Mouse (Mus musculus) heart, embryonic 16.5 days (tissue): ENCODE measurements around the gene Ccser1. TPM values are rescaled to one million over a fixed set of nuclear protein-coding genes. Genes with fewer than 3 reads are reported as not detected.

Source experiments
- ATAC-seq: fragments of 200-750 bp; cut with Nextera tagmentation; replicated peaks from 2 replicates; pipeline ENCODE4 v1.8.0; 2017; ENCODE audit warnings: moderate number of reproducible peaks; ENCODE audit not compliant: insufficient read depth, low FRiP score; ENCODE audit errors: extremely low read depth
- H3K27ac ChIP-seq: fragments of 300-500 bp; sonication (generic); 2 replicates; pipeline ENCODE4 v1.5.1; 2014; ENCODE audit warnings: mild to moderate bottlenecking, low read length, control low read depth, moderate library complexity
- H3K27me3 ChIP-seq: fragments of 300-500 bp; sonication (generic); 2 replicates; pipeline ENCODE4 v1.6.1; 2014; ENCODE audit warnings: low read length, mixed read lengths; ENCODE audit not compliant: control insufficient read depth, insufficient read depth
- H3K36me3 ChIP-seq: fragments of 300-500 bp; sonication (generic); 2 replicates; pipeline ENCODE4 v1.6.1; 2014; ENCODE audit not compliant: control insufficient read depth, insufficient read depth
- H3K4me1 ChIP-seq: fragments of 300-500 bp; sonication (generic); 2 replicates; pipeline ENCODE4 v1.6.1; 2014; ENCODE audit warnings: low read length, mixed read lengths; ENCODE audit not compliant: control insufficient read depth, insufficient read depth
- H3K4me2 ChIP-seq: fragments of 300-500 bp; sonication (generic); 2 replicates; pipeline ENCODE4 v1.6.1; 2014; ENCODE audit warnings: low read depth, mild to moderate bottlenecking, control low read depth, low read length
- H3K4me3 ChIP-seq: fragments of 300-500 bp; sonication (generic); 2 replicates; pipeline ENCODE4 v1.5.1; 2014; ENCODE audit warnings: mild to moderate bottlenecking, control low read depth, low read length
- H3K9ac ChIP-seq: fragments of 300-500 bp; sonication (generic); 2 replicates; pipeline ENCODE4 v1.6.1; 2014; ENCODE audit warnings: low read length, control low read depth
- H3K9me3 ChIP-seq: fragments of 300-500 bp; sonication (generic); replicated peaks from 2 replicates; pipeline ENCODE4 v1.6.1; 2016; ENCODE audit warnings: low read length; ENCODE audit not compliant: control insufficient read depth
- WGBS: fragments of 180-500 bp; shearing (Covaris S2); extraction: QIAGEN DNeasy Blood & Tissue Kit; methylation state at CpG from one replicate; pipeline ENCODE4 v1.1.7; 2014; 5-methylcytosine and 5-hydroxymethylcytosine counted together
- polyA plus RNA-seq: library from polyadenylated mRNA; unstranded; fragments of >200 nt; fragmentation: Nextera tagmentation; extraction: Ambion mirVana; gene quantifications from 2 replicates; pipeline ENCODE4 v1.2.1, GENCODE M21; 2015

The Ccser1 gene
- polyA plus RNA-seq, 1 experiment from 2014 or later: 1.8 TPM

DNA sequence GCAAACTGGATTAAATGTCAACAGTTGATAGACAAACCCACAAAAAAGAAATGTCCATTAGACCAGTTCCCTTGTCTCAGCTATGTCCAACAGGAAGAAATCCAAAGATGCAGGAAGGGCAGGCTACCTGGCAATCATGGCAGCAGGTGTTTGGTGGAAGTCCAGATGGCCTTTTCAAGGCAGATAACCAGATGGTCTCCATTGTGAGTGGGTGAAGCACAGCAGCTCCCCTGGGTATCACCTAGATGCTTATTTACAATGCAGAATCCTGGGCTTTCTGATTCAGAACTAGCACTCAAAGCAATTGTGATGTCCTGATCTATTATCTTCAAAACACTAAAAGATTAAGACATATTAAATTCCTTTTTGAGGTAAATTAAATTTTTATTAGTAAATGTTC is 980.2 kb downstream of the Ccser1 start:
- Histone ChIP-seq H3K4me3 (no peak overlapping the region), H3K4me1 (no peaks in the 10 kb centered on the region), H3K27ac (no peak overlapping the region), H3K27me3 (no peaks in the 10 kb centered on the region), H3K4me2 (no peak overlapping the region), H3K36me3 (no peaks in the 10 kb centered on the region), H3K9me3 (no peaks in the 10 kb centered on the region), H3K9ac (no peak overlapping the region)
- no peak for ATAC-seq

DNA sequence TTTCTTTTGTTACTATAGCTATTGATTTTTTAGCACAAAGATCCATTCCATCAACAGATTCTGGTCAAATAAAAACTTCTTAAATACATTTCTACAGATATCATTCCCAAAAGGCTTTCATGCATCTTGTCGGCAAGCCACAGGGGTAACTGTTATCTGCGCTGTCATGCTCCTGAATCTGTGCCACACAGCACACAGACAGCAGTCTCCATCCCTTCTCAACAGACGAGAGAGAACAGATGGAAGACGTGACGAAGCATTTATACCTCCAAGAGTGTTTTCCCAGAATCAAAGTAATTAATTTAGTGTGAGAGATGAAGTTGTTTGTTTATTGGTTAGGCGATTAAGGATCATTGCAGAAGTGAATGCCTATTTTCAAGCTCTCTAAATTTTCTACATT is 982.5 kb downstream of the Ccser1 start:
- 51% methylated on average over 6 of the region's 6 CpGs for WGBS

DNA sequence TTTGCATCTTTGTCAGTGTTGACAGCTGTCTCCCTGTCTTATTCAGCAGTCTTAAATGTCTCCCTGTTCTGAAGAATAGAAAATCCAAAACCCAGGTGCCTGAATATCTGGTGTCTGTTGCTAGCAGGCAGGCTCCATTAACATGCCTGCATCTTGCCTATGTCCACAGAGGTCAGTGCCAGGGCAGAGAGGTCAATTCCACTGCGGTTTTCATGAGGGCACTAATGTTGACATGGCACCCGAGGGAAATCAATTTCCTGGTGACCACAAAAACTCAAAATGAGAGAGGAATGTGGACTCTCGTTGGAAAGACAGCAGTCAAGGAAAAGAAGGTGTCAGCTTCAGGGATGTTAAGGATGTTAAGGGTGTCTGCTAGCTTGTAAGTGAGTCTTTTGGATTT is 983.7 kb downstream of the Ccser1 start:
- no peaks in the 10 kb centered on the region for H3K9me3 ChIP-seq
- H3K4me2 ChIP-seq: no peak overlapping the region
- no peak overlapping the region for H3K27ac ChIP-seq
- no peak for ATAC-seq
- H3K4me1 ChIP-seq: no peaks in the 10 kb centered on the region
- no peaks in the 10 kb centered on the region for H3K36me3 ChIP-seq
- no peak overlapping the region for H3K9ac ChIP-seq
- no peaks in the 10 kb centered on the region for H3K27me3 ChIP-seq
- H3K4me3 ChIP-seq: no peak overlapping the region
- 60% methylated on average over 3 of the region's 3 CpGs for WGBS

More for the DNA sequence above, 982.5 kb downstream of the Ccser1 start:
- ATAC-seq: no peak
- Histone ChIP-seq H3K4me1 (no peaks in the 10 kb centered on the region), H3K4me3 (no peak overlapping the region), H3K4me2 (no peak overlapping the region), H3K9ac (no peak overlapping the region), H3K27me3 (no peaks in the 10 kb centered on the region), H3K9me3 (no peaks in the 10 kb centered on the region), H3K36me3 (no peaks in the 10 kb centered on the region), H3K27ac (no peak overlapping the region)

DNA sequence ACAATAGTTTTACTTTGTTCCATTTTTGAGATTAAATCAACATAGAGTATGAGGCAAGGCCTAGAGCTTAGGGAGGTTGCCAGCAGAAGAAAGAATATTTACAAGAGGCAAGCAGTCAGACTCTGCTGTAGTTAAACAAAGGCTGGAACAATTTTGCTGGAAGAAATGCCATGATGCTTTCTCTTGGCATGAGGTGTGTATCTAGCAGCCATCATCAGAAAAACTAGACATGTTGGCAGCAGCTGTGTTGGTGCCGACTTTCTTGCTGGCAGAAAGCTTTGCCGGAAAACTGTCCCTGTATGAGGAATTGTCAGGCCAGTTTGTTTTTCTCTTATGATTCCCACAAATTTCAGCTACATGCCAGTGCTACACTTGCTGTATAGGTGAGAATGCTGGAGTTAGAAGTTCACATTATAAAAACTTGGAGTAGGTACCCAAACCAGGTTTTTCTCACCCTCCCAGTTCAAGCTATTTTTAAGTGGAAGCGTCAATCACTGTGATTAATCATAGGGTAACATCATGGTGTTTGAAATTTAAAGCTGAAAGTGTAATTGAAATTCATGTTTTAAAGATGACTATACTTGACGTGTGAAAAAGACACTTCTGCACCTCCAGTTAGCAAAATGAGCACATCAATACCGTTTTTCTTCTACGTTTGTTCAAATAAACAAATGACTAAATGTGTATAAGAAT is 1016.5 kb downstream of the Ccser1 start:
- Histone ChIP-seq H3K27ac (no peak overlapping the region), H3K36me3 (no peaks in the 10 kb centered on the region), H3K9me3 (no peaks in the 10 kb centered on the region), H3K4me1 (no peaks in the 10 kb centered on the region), H3K9ac (no peak overlapping the region), H3K27me3 (no peaks in the 10 kb centered on the region), H3K4me3 (no peak overlapping the region), H3K4me2 (no peak overlapping the region)
- WGBS: 78% methylated on average over 6 of the region's 6 CpGs
- no peak for ATAC-seq

DNA sequence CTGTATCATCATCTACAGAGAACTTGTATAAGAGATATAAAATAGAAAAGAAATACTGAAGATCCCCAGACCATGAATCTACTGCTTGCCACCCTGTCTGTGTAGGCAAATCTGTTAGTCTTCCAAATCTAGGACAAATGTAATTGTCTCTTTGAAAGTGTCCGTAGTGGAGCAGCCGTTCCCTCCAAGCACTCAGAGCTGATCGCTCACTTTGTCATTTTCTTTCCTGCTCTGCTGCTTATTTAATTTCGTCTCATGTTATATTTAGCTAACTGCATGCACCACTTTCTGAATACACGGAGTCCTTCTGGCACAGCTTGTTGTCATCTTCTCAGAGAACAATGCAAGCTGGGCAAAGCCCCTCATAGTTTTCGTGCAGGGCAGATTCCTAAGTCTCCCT is 1018.6 kb downstream of the Ccser1 start:
- Histone ChIP-seq H3K4me2 (peak overlapping the region; percentile 20; the same call in 1 of the 2 replicates), H3K27me3 (no peaks in the 10 kb centered on the region), H3K9me3 (no peaks in the 10 kb centered on the region), H3K27ac (no peak overlapping the region), H3K9ac (no peak overlapping the region), H3K36me3 (no peaks in the 10 kb centered on the region), H3K4me1 (no peaks in the 10 kb centered on the region), H3K4me3 (no peak overlapping the region)
- no peak for ATAC-seq
- WGBS: 50% methylated on average over 6 of the region's 6 CpGs

DNA sequence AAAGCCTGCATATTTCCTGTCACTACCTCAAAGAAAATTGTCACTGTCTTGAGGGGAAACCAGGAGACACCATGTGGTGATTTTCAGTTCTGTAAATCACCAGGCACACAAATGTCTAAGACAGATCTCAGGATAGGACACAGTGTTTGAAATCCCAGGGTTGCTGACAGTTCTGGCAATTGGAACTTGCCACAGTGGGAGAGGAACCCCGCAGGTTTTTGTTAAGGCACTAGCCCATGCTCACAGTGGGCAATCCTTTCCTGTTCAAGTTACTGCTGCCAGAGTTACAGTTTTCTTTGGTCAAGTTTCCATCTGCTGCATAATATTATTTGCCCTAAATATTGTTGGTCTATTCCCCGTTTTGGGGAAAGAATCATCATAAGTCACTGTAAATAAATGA is 1024.9 kb downstream of the Ccser1 start:
- 47% methylated on average over 2 of the region's 2 CpGs for WGBS
- Histone ChIP-seq H3K27ac (no peak overlapping the region), H3K9ac (no peak overlapping the region), H3K9me3 (no peaks in the 10 kb centered on the region), H3K36me3 (no peaks in the 10 kb centered on the region), H3K4me3 (no peak overlapping the region), H3K4me2 (no peak overlapping the region), H3K4me1 (no peaks in the 10 kb centered on the region), H3K27me3 (no peaks in the 10 kb centered on the region)
- no peak for ATAC-seq

DNA sequence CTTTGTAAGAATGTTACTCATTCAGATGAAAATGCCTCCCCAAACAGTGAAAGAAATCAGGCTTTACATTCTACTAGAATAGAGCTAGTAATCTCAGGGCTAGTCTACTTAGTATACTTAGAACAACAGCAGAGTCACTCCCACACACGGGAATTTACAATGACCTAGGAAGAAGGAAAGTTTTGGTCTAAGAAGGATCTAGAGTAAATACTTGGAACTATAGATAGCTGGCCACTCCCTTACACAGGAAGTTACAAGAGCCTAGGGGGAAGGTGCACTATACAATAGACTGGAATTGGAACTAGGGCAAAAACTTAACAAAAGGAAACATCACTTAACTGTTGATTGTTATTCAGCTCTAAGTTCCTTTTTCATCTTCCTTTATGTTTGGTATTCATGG is 1041.7 kb downstream of the Ccser1 start:
- 53% methylated on average over 1 of the region's 1 CpGs for WGBS
- Histone ChIP-seq H3K4me3 (no peak overlapping the region), H3K27ac (no peak overlapping the region), H3K36me3 (no peaks in the 10 kb centered on the region), H3K9me3 (no peaks in the 10 kb centered on the region), H3K4me2 (no peak overlapping the region), H3K27me3 (no peaks in the 10 kb centered on the region), H3K4me1 (no peaks in the 10 kb centered on the region), H3K9ac (no peak overlapping the region)
- no peak for ATAC-seq

DNA sequence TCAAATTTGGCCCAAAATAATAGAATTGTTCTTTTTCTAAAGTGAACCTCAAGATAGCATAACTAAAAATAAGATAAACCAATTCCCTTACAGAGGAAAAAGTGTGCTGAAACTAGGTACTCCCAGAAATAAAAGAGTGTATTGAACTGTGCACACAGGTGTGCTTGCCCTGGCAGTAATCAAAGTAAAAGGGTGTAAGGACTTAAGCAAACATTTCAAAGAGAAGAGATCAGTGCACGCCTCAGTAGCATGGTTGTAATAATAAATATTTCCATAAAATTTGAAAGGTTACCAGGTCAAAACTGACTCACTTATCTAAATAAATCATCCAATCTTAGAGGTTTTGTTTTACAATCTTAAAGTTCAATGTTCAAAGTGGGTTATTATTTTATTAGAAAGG is 1083.8 kb downstream of the Ccser1 start:
- Histone ChIP-seq H3K27ac (no peak overlapping the region), H3K36me3 (no peaks in the 10 kb centered on the region), H3K9me3 (no peaks in the 10 kb centered on the region), H3K9ac (no peak overlapping the region), H3K4me2 (no peak overlapping the region), H3K27me3 (no peaks in the 10 kb centered on the region), H3K4me1 (no peaks in the 10 kb centered on the region), H3K4me3 (no peak overlapping the region)
- no peak for ATAC-seq
- WGBS: 67% methylated on average over 1 of the region's 1 CpGs

DNA sequence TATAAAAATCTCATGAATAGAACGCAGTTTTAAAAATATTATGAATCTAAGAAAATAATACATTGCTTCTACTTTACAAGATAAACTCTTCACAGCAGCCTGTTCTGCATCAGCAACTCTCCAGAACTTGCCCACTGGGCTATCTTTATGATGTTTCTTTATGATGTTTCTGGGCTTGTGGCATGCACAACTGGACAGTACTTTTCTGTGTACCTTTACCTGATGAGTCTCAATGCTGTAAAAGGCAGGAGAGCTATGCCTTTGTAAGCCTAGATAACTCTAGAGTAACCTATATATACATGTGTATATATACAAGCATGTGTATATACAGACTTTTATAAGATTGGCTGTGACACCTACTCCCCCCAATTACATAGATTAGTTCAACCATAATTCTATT is 1084.4 kb downstream of the Ccser1 start:
- Histone ChIP-seq H3K4me3 (no peak overlapping the region), H3K36me3 (no peaks in the 10 kb centered on the region), H3K27me3 (no peaks in the 10 kb centered on the region), H3K9ac (no peak overlapping the region), H3K27ac (no peak overlapping the region), H3K4me1 (no peaks in the 10 kb centered on the region), H3K9me3 (no peaks in the 10 kb centered on the region), H3K4me2 (no peak overlapping the region)
- ATAC-seq: no peak
- WGBS: 74% methylated on average over 1 of the region's 1 CpGs
